Mouse (Mus musculus): Measurements from ENCODE around the gene E2f1.

Gene E2f1

DNA sequence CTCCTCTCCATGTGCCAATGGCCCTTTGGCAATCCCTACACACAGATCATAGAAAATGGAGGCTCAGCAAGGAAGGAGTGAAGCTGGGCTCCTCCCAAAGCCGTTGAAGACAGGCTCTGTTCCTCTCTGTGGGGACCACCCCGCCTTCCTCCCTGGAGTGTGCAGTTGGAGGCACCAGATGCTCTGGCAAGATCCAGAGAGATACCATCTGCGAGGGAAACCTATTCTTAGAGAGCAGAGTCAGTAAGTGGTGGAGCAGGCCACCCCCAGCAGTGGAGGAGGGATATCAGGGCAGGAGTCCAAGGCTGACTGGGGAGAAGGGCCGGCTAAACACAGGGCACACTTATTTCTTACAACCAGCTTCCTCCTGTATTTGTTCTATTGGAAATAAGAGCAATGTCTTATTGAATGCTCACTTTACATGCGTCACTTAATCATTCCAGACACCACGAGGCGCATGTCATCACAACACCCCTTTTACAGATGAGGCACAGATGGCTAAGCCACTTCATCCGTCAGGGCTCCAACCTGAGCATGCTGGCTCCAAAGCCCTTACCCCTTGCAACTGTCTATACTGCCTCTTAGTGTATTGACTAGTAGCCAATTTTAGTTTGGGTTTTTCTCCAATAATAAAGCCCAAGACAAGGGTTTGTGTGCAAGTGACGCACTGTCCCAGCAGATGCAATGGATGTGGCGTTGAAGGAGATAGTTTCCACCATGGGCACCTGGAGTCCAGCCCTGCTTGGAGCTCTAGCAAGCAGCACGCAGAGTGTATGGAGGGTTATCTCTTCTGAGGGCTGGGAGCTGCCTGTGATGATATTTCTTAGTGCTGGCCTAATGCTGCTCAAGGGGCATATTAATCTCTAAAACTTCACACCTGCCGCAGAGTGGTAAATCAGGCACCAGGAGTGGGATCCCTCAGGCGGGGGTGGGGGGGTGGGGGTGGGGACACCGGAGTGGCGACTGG is 14.5 kb upstream of the E2f1 start:
- in situ Hi-C loops (cut with MboI; ENCODE audit: unreplicated experiment in 2 of 2), result loop anchor here in 1 of 2 experiments (5.0 kb wide), 2 partner anchors 47 to 167 kb away; no protein-coding TSS in a partner anchor

DNA sequence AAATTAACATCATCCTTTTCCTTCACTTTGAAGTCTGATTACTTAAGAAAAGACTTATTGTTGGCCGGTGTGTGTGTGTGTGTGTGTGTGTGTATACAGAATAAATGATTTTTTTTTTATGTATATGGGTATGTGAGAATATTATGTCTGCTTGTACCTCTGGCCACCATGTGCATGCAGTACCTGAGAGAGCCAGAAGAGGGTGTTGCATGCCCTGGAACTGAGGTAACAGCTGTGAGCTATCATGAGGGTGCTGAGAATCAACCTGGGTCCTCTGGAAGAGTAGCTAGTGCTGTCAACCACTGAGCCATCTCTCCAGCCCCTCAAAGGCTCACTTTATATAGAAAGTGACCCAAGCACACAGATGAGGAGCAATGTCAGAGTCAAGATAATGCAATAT is 11.7 kb upstream of the E2f1 start:
- in situ Hi-C loops (cut with MboI; ENCODE audit: unreplicated experiment in 2 of 2), result loop anchor here in 1 of 2 experiments (5.0 kb wide), 2 partner anchors 44 to 164 kb away; no protein-coding TSS in a partner anchor

DNA sequence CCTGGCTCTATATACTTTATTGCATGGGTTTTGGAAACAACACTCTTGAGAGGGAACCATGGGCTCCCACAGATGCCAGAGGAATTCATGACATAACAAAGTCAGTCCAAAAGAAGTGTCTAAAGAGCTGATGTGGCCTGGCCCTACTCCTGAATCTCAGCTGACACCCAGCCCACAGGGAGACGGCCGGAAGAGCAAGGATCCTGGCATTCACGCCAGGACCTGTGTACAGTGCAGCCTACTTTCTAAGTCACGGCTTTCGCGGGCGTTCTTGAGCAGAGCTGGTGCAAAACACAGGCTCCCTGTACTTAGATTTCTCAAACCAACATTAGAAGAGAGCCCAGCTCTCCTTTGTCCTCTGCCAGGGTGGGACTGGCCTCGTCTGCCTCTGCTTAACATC is 10.9 kb upstream of the E2f1 start:
- in situ Hi-C loops (cut with MboI; ENCODE audit: unreplicated experiment in 2 of 2), result loop anchor here in 1 of 2 experiments (5.0 kb wide), 2 partner anchors 43 to 163 kb away; no protein-coding TSS in a partner anchor

- in situ Hi-C loops (cut with MboI; ENCODE audit: unreplicated experiment in 2 of 2), result no loop called here
Observed at GRCm38 (mm10) chr2:154577744-154578067, 8.0 kb upstream of the E2f1 start.

- in situ Hi-C loops (cut with MboI; ENCODE audit: unreplicated experiment in 2 of 2), result no loop called here
Observed at GRCm38 (mm10) chr2:154576876-154577743, 7.4 kb upstream of the E2f1 start.

DNA sequence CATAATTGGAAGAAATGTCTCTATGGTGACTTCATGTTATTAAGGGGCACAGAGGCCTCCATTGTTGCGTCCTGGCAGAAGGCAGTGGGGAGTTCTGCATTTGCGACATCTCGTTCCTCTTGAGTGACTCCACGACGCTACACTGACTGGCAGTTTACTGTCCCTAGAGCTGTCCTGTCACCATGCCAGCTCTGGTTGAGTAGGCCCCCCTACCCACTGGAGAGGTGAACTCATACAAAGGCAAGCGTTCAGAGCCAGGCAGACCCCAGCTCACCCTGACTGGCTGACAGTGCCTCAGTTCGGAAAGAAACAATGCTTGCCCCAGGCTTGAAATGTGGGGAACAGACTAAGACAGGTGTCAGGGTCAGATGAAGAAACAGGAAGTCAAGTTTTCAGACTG is 4.6 kb upstream of the E2f1 start:
- in situ Hi-C loops (cut with MboI; ENCODE audit: unreplicated experiment in 2 of 2), result no loop called here

DNA sequence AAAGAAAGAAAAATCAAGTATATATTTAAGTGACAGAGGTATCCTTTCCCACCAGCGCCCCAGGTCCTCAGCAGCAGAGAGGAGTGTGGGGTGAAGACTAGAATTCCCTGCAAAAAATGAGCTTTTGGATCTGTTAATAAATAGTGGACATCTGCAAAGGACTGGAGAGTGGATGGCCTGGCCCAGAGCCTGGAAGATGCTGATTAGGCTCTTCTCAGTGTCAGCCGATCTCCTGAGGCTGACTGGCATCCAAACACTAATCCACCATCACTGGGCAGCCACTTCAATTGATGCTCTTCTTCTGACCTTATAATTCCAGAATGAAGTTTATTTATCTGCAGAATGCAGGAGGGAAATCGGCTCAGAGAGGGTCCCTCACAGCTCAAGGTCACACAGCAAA is 3.3 kb upstream of the E2f1 start:
- in situ Hi-C loops (cut with MboI; ENCODE audit: unreplicated experiment in 2 of 2), result no loop called here

- in situ Hi-C loops (cut with MboI; ENCODE audit: unreplicated experiment in 2 of 2), result no loop called here
Observed at GRCm38 (mm10) chr2:154571976-154572375, 2.3 kb upstream of the E2f1 start.

GRCm38 (mm10) chr2:154571266-154571665 is 1.6 kb upstream of the E2f1 start:
- in situ Hi-C loops (cut with MboI; ENCODE audit: unreplicated experiment in 2 of 2), result no loop called here

DNA sequence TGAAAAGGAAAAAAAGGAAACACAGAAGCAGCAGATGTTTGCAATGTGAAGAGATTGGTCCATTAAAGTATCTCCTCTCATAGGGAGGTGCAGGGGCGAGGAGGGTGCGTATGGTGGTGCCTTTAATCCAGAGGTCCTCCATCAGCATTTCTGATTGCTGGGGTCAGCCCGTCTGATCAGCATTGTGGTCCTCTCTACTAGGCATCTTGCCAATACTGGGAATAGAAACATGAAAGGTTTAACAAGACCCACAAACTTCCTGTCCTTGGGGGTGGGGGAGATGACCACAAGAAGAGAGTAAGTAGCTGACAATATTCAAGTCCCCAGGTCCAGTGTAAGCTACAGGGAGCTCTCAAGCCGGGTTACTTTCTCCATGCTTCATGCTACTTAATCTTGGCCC is 974 bp upstream of the E2f1 start:
- in situ Hi-C loops (cut with MboI; ENCODE audit: unreplicated experiment in 2 of 2), result no loop called here

GRCm38 (mm10) chr2:154569071-154569748 is 482 bp downstream of the E2f1 start:
- in situ Hi-C loops (cut with MboI; ENCODE audit: unreplicated experiment in 2 of 2), result no loop called here

DNA sequence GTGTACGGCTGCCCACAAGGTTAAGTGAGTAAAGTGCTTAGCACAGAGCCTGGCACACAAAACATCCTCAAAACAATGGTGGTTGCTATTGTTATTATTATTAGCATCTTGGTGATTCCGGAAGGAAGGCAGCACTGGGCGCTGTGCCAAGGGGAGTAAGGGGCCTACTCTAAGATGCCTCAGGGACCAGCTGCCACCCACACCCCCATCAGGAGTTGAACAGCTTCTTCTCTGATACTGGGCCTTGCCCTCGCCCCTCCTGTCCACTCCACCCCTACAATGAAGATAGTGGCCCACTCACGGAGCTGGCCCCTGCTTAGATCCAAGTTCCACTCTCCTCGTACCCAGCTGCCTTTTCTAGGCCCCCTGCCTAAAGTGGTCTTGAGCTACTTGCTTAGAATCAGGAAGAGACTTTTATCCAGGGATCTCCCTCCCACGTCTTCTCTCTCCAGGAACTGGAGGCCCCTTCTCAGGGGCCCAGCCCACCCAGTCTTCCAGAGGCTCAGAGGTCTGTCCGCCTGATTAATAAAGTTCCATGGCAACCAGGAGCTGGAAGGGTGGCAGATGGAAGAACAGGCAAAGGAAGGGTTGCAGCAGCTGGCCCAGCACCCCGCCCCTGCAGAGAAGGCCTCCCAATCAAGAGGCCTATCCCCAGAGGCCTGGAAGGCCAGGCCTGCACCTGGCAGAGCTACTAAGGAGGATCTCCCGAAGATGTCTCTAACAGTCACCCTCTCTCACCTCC is 1.2 kb downstream of the E2f1 start:
- in situ Hi-C loops (cut with MboI; ENCODE audit: unreplicated experiment in 2 of 2), result no loop called here

DNA sequence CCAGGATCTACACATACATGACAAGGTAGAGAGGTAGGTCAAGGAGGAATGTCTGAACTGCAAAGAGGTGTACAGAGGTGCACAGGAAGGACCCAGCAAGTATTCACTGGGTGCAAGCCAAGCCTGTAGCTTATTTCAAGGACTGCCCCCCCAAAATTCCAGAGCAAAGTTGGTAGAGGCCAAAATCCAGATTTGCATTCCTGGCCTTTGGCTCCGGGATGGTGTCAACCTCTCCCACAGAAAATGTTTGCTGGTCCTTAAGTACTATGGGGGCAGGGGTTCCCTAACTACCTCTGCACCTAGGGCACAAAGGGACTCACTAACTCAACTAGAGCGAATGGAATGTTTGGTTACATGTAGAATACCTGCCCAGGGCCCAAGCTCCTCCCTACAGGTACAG is 1.9 kb downstream of the E2f1 start:
- in situ Hi-C loops (cut with MboI; ENCODE audit: unreplicated experiment in 2 of 2), result no loop called here

- in situ Hi-C loops (cut with MboI; ENCODE audit: unreplicated experiment in 2 of 2), result no loop called here
Observed at GRCm38 (mm10) chr2:154566641-154567040, 3.1 kb downstream of the E2f1 start.

DNA sequence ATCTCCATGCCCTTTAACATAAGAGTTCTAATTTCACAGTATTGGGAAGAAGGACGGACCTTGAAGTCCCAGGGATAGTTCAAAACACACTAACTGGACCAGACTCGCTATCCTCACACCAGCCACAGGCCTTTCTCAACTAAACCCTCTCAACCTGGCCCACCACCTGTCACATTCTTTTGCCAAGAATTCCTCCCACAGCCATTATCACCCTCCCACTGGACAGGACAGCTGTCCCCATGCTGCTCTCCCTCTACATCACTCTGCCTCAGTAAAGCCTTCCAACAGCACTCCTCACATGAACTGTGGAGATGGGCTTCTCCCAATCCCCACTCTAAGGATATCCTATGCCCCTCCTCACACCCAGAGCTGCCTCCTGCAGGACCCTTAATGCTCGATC is 4.1 kb downstream of the E2f1 start:
- in situ Hi-C loops (cut with MboI; ENCODE audit: unreplicated experiment in 2 of 2), result no loop called here

- in situ Hi-C loops (cut with MboI; ENCODE audit: unreplicated experiment in 2 of 2), result no loop called here
Observed at GRCm38 (mm10) chr2:154563612-154564170, 6.0 kb downstream of the E2f1 start.

GRCm38 (mm10) chr2:154558264-154559039 is 11.2 kb downstream of the E2f1 start, which contains the start of gene Necab3:
Gene Necab3, minus strand, starts transcription at chr2:154558890.
- in situ Hi-C loops (cut with MboI; ENCODE audit: unreplicated experiment in 2 of 2), result no loop called here

DNA sequence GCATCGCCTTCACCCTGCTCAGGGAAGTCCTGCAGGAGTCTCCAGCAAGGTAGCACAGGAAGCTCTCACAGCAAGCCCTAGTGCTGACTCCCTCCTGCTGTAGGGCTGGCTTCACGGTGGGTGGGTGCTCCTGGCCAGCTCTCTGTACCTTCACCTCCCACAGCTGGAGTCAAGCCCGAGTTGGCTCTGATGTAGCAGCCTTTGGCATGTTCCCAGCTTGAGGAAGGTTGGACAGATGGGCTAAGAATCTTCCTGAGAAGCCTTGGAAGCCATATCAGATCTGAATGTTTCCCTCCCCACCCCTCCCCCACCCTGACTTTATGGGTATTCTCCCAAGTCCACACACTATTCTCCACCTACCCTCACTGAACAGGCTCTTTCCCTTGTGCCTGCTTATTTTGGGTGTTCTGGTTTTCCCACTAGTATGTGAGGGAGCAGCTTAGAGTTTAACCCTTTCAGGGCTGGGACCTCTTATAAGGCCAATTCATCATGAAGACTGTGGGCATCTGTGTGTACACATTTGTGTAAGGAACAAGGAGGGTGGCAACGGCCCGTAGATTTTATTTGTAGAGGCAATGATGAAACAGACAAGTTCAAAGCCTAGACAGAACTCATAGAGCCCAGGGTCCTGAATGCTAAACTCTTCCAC is 12.4 kb downstream of the E2f1 start:
- in situ Hi-C loops (cut with MboI; ENCODE audit: unreplicated experiment in 2 of 2), result no loop called here
